Mouse (Mus musculus) bone marrow macrophage, adult 2 months (primary cell): ENCODE data around the gene Cela3a.

Experiments
- CTCF ChIP-seq: IDR thresholded peaks from 2 replicates; pipeline ENCODE4 v1.5.1; 2012; ENCODE audit warnings: low read depth, mild to moderate bottlenecking, low read length, moderate library complexity
- POLR2A ChIP-seq: IDR thresholded peaks from 2 replicates; pipeline ENCODE4 v1.6.1; 2012; ENCODE audit warnings: mild to moderate bottlenecking, low read depth, low read length, borderline replicate concordance

- TF ChIP-seq CTCF: no peak
- no peak for TF ChIP-seq POLR2A
These were observed 28.6 kb downstream of the Cela3a start for GRCm38 (mm10) chr4:137380702-137381605.
